Mouse (Mus musculus): ENCODE measurements around the gene Grb2.
A peak's percentile ranks its signal among the peaks of the same experiment; 100 is the strongest.

Gene Grb2

DNA sequence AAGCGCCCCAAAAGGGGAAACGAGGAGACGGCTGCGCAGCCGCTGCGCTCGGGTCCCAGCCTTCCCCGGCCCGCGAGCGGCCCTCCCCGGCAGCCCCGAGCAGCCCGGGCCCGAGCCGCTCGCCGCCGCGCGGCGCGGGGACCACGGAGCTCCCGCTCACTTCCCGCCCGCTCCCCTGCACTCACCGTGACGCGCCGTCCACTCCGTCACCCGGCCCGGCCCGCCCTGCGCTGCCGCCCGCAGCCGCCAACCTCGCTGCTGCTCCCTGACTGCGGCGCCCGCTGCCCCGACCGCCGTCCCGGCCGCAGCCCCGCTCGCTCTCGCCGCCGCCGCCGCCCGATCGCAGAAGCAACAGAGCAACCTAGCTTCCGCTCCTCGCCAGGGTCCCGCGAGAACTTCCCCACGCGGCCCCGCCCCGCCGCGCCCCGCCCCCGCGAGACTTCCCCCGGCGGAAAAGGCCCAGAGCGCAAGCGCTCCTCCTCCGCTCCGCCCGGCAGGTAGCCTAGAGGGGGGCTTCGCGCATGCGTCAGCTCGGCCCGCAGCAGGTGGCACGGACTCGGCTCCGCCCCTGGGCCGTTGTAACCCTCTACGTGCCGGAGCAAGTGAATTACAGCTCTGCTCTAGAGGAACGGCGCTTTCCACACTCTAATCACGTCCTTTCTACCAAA lies at the start of gene Grb2:
Gene Grb2 (minus strand): TSS at position 389 of the 668 bp plus-strand sequence.
- peak; percentile 79 for DNase-seq (ENCODE audit: extremely low read depth, low read depth)

DNA sequence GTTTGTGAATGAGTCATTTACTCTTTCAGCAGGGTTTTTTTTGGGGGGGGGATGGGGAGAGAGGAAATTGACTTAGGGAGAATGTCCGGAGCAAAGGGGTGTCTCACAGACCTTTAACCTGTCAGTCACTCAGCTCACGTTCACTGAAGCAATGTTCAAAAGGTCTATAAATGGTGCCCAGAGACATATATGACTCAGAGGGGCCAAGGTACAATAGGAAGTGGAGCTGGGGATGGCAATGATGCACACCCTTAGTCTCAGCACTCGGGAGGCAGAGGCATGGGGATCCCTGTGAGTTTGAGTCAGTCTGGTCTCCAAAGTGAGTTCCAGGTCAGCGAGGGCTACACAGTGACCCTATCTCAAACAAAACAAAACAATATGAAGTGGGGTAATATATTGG lies 45.1 kb upstream of the Grb2 start:
- DNase-seq (ENCODE audit: extremely low read depth, low read depth): no peak

DNA sequence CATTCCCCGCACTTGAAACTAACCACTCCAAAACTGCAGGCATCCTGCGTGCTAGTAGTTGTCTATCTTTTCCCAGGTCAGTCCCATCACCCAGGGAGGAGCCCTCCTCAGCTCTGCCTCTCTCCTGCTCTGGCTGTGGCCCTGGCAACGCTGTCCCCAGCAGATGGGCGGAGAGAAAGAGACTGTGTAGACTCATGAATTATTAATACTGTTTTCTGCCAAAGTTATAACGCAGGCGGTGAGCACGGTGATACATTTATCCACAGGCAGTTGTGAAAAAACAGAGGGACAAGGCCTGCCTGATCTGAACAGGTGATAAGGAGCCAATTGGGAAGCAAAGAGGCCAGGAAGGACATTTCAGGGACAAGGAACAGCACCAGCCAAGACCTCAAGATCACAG lies 44.3 kb upstream of the Grb2 start:
- no peak for DNase-seq (ENCODE audit: extremely low read depth, low read depth)

DNA sequence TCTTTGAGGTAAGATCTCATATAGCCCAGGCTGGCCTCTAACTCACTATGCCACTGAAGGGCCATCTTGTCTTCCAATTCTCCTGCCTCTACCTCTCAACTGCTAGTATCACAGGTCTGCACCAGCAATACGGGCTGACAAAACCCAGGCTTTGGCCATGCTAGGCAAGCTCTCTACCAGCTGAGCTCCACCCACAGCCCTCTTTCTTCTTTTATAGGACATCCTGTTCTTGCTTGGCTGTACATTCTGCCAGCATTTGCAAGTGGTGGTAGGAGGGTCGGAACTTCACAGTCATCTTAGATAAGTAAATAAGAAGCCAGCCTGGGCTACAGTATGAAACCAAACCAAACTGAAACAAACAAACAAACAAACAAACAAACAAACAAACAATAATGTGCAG lies 43.3 kb upstream of the Grb2 start:
- DNase-seq (ENCODE audit: extremely low read depth, low read depth): no peak

DNA sequence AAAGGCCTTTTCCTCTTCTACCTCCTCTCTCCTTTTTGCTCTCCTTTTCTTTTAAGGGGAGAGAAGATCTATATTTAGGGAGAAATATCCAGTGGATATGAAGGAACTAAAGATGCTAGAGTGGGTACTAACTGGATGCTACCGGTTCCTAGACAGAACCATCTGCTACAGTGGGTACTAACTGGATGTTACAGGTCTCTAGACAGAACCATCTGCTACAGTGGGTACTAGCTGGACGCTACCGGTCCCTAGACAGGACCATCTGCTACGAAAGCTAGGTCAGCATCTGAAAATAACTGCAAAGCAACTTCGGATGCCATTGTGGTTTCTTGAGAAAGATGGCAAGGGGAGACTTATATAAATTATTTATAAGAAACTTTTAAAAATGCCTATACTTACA lies 41.4 kb upstream of the Grb2 start:
- no peak for DNase-seq (ENCODE audit: extremely low read depth, low read depth)

DNA sequence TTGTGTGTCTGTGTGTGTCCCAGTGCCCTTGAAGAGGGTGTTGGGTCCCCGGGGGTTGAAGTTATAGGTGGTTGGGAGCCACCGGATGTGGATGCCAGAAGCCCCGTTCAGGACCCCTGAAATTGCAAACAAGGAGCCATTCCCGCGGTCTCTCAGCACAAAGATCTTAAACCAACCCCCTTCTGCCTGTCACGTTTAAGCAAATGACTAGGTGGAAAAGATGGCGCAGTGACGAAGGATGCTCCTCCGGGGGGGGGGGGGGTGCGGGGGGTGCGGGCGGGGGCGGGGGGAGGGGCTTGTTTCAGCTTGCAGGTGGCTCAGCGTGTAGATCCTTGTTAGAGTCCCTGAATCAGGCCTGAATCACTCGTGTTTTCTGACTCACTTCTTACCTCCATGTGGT lies 39.0 kb upstream of the Grb2 start:
- DNase-seq (ENCODE audit: extremely low read depth, low read depth): no peak

DNA sequence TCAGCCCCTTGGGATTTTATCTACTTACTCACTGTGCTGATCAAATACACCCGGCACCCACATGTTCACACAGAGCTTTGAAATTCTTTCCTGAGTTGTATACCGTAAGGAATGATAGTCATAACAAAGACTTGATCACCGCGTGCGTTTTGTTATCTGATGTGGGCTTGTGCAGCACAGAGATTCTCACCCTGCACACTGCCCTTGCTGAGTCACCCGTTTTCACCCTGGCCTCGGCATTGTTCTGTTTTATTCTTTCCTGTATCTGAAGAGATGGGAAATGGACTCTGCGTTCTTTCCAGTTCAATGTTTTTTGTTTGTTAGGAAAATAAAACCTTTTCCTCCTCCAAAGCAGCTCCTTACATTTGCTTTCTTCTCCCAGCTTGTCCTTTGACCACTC lies 38.4 kb upstream of the Grb2 start:
- DNase-seq (ENCODE audit: extremely low read depth, low read depth): no peak

DNA sequence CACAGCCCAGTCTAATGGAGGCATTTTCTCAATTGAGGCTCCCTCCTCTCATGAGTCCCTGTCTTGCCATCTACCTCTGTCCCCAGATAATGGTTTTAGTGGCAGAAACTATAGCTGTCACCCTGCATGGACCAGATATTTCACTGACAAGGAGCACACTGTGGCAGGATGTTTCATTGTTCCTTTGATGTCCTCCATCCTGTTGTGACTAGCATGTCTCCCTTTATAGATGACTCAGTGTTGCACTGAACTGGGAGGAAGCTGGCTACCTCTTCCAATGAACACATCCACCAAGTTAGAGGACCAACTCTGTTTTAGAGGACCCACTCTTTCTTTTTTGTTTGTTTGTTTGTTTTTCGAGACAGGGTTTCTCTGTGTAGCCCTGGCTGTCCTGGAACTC lies 37.7 kb upstream of the Grb2 start:
- DNase-seq (ENCODE audit: extremely low read depth, low read depth): no peak

DNA sequence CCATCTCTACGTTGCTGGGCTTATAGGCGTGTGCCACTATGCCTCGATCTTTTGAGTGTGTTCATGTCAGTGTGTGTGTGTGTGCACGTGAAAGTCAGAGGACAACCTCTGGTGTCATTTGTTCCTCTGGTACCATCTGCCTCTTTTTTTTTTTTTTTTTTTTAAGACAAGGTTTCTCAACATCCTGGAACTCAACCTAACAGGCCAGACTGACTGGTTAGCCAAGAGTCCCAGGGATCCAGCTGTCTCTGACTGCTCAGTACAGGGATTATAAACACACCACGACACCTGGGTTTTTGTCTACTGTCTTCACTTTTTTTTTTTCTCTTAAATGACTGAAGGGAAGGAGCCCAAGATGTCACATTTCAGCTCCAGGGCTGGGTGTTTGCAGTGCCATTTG lies 36.0 kb upstream of the Grb2 start:
- no peak for DNase-seq (ENCODE audit: extremely low read depth, low read depth)

DNA sequence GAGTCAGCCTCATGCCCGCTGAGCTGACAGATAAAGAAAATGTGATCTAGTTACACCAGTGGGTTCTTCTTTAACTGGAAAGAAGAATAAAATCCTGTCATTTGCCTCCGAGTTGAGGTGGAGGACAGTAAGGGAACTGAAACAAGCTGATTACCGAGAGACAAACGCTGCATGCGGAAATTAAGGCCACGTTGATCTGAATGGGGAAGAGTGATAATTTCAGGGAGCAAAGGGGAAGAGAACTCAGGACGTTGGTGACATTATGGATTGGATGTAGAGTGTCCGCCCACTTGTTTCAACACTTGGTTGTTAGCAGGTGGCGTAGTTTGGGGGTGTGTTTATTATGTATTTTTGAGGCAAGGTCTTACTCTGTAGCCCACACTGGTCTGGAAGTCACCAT lies 34.5 kb upstream of the Grb2 start:
- DNase-seq (ENCODE audit: extremely low read depth, low read depth): peak; percentile 64

DNA sequence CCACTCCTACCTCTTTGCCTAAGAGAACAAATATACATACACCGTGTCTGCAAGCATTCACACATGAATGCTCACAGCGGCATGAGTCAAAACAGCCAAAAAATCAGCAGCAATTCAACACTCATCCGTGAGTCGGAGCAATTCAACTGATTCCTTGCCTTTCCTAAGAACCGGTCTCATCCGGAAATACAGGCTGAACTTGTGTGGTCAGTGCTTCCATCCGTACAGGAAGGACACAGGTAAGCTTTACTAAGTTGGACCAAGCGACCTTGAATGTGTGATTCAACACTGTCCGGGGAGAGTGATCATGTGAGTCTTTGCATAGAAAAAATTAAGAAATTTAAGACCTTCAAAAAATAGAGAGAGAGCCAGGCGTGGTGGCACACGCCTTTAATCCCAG lies 32.7 kb upstream of the Grb2 start:
- no peak for DNase-seq (ENCODE audit: extremely low read depth, low read depth)

DNA sequence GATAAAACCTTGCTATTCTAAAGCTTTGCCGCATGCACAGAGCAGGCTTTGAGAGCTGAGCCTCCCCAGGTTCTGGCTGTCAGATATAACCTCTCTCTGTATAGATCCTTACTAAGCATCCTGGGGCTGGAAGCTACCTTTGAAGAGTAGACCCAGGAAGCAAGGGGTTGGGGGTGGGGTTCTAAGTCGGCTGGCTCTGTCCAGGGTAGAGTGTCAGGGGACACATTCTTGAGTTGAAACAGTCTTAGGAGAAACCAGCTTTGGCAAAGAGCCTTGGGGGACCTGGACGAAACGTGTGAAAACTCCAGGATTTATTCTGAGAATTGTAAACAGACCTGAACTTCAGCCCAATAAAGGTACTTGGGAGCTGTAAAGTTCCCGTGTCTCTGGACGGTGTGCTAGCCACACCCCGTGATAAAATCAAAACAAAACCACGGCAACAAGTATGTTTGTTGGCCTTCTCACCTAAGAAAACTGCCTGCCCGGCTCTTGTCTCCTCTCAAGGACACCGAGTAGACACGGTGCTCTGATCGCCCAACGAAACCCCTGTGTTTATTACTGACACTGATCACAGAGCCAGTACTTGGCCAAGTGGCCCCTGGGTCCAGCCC lies 30.0 kb upstream of the Grb2 start:
- no peak for DNase-seq (ENCODE audit: extremely low read depth, low read depth)

DNA sequence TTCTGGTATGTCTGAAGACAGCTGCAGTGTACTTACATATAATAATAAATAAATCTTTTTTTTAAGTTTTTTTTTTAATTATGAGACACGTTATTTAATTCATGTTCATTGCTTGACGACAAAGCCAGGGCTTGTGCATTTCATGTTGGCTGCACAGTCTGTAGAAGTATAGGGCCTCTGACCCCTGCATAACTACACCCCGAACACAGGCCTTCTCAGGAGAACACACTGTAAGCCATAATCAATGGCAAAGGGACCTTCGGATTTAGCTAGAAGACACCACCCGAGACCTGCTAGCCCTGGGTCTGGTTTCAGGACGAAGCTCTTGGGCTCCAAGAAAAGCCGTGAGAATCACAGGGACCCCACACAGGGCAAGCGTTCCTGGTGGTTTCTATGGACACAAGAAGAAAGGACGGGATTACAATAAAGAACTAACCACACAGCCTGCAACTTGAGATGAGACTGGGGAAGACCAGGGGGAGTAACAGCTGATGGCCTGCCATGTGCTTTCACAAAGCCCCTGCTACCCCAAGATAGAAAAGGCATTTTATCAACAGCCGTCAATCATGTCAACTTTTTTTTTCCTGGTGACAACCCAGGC lies 29.3 kb upstream of the Grb2 start:
- DNase-seq (ENCODE audit: extremely low read depth, low read depth): no peak

DNA sequence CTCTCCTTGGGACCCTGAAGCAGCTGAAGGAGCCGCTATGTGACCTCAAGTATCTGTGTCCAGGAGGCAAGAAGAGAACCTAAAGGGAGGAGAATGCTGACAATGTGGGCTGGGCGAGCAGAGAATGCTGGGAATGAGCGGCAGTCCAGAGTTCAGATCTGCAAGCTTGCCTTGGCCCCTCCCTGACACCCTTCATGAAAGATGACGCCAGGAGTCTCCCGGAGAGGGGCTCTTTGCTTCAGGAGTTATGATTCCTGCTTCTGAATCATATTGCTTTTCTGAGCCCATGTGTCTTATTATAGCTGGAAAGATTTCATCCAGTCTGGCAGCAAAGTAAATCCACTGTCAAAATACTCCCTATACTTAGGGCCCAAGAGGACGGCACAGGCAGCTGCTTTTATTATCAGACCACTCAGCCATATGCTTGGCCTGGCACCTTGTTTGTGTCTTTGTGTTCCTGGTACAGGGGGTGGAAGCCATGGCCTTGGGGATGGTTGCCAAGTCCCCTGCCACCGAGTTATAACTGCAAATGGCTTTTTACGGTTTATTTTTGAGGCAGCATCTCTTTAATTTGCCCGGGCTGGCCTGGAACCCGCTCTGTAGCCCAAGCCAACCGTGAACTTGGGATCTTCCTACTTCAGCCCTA lies 25.8 kb upstream of the Grb2 start:
- DNase-seq (ENCODE audit: extremely low read depth, low read depth): no peak

DNA sequence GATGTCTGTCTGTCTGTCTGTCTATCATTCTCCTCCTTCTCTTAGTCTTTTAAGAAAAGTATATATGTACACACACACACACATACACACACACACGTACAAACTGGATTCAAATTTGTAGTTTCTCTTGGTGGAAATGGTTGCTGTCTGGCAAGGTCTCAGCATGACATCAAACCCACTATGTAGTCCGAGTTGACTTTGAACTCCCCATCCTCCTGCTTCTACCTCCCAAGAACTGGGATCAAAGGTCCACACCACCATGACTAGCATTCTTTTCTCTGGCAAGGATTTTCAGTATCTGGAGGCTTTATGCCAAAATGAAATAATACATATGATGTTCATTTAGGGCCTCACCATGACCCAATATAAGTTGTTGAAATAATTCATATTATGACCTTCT lies 14.8 kb upstream of the Grb2 start:
- no peak for DNase-seq (ENCODE audit: extremely low read depth, low read depth)

DNA sequence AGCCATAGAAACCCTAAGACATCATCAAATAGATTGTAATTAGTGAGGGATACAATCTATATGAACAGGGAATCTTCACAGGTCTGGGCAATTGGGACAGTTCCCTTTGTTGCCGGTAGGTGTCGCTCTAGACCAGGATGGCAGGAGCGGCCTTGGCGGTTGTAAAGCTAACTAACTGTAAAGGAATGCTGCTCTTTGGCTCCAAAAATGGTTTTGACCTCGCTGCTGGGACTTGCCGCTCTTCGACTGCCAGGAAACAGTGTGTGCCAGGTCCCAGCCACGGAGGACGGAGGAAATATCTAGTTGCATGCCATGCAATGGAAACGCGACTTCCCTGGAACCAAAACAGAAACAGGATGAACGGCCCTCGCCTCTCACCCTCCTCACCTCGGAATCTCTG lies 14.2 kb upstream of the Grb2 start:
- DNase-seq (ENCODE audit: extremely low read depth, low read depth): no peak

DNA sequence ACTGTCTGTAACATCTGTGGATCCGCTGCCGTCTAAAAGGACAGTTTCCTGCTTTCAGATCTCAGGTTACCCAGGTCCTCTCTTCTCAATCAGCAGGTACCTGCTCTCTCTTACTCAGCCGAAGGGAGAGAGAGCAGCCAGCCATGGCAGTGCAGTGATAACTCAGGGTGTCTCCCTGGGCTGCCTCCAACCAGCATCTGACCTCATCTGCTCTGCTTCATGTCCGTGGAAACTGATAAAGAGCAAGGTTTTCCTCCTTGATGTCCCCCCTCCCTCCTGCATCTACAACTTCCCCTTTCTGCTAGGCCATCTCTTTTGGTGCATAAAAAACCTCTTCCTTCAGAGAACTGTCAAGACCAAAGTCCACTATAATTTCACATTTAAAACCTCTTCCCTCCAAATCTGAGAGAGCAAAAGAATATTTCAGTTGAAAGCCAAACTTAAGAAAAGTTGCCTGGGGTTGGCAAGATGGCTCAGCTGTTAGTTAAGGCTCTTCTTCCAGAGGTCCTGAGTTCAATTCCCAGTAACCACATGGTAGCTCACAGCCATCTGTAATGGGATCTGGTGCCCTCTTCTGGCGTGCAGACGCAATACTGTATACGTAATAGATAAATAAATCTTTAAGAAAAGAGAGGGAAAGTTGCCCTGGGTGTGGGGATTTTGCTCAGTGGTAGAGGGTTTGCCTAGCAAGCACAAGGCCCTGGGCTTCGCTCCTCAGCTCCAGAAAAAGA lies 9.4 kb upstream of the Grb2 start:
- DNase-seq (ENCODE audit: extremely low read depth, low read depth): peak; percentile 98

DNA sequence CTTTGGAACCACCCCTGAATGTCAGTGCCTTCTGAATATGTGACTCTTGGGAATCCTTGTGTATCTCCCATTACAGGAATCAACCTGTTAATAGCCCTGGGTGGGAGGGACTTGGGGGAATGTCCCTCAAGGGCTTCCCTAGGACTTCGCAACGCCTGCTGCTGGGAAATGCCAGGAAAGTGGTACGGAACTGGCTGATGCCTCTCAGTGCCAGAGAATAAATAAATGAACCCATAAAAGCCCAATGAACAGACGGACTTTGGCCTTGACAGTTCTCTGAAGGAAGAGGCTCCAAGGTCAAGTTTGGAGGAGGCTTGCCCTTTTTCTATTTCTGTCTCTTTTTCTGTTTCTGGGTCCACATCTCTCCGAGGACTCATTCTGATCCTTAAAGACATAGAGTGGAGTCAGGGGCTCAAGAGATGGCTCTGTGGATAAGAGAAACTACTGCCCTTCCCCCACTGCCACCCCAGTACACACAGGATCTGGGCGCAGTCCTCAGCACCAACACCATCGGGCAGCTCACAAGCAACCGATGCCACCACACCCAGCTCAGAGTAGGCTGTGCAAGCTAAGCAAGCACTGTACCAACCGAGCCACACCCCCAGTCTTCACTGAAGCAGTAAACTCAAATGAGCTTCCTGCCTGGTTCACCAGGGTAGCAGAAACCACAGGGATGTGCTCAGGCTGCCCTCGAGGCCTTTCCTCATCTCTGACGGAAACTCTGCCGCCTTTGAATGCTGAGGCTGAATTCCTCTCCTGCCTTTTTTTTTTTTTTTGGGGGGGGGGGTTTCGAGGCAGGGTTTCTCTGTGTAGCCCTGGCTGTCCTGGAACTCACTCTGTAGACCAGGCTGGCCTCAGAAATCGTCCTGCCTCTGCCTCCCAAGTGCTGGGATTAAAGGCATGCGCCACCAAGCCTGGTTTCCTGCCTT lies 8.3 kb upstream of the Grb2 start:
- DNase-seq (ENCODE audit: extremely low read depth, low read depth): peak; percentile 64

DNA sequence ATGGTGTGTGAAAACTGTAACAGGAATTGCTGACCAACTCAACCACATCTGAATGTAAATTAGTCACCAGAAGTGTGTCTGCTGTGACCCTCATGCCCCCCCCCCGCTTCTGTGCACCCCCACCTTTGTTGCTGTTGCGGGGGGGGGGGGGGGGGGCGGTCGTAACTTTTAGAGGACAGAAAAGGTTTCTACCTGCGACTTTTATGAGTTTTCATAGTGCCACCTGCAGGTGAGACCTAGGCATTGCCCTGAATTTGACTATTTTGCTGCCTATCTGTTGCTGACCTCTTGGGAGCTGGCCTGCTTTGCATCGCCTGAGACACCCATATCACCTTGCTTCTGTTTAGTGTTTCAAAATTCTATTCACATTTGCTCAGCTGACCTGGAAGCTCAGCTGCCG lies 6.1 kb upstream of the Grb2 start:
- peak; percentile 54 for DNase-seq (ENCODE audit: extremely low read depth, low read depth)

DNA sequence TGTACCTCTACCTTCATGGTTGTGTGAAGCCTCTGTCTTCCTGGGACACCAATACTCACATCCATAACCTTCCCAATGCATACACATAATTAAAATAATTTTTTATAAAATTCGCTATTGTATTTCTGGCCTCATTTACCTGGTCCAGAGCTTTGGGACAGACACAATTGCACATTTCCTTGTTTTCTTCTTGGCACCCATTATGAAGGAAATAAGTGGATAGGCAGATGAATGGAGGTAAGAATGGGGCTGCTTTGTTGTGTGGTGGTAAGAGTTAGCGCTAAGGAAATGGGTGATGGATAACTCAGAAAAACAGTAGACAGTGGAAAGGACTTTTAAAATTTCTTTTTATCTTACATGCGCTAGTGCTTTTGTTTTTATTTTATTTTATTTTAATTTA lies 5.0 kb upstream of the Grb2 start:
- no peak for DNase-seq (ENCODE audit: extremely low read depth, low read depth)

Measured in MEL-GATA-1-ER (cell line).